Mouse (Mus musculus) telencephalon, adult 2 months (tissue): ENCODE data around the gene Cep170.

Experiments used
- DNase-seq: peaks from one replicate; pipeline ENCODE4 v3.0.0-alpha.2; 2011; ENCODE audit warnings: low read depth, low spot score

Gene Cep170

GRCm38 (mm10) chr1:176753861-176754718 is 59.8 kb downstream of the Cep170 start:
- no peak for DNase-seq

DNA sequence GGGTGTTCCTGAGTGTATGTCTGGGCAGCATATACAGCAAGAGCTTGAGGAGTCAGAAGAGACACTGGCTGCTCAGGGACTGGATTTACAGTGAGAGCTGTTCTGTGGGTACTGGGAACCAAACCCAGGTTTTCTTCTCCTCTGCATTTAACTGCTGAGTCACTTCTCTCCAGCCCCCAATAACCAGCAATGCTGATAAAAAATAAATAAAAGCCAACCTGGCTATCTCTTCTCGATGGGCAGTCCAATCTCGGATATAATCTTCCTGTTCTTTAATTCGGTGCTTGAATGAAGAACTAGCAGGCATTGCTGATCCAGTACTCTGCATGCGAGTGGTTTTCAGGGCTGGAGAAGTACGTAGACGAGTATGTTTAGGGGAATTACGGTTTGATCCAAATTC is 64.2 kb downstream of the Cep170 start:
- DNase-seq = no peak

DNA sequence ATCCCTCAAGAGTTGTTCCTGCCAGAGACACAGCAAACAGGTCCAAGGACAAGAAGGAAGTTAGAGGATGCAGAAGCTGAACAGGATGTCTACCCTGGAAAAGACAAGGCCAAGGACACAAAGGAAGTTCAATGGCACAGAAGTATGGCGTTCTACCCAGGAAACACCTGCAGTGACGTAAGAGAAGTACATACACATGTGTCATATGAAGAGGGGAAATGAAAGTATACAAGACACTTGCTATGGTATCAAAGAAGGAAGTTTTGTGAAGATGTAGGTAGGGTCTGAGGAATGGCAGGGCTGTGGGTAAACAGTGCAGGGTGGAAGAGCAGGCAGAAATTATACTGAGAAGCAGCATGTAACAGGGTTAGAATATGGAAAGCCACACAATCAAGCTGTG is 81.0 kb downstream of the Cep170 start:
- no peak for DNase-seq

GRCm38 (mm10) chr1:176730528-176730927 is 83.3 kb downstream of the Cep170 start:
- DNase-seq = no peak

- DNase-seq = no peak
Measured at GRCm38 (mm10) chr1:176727372-176727771, 86.5 kb downstream of the Cep170 start.

DNA sequence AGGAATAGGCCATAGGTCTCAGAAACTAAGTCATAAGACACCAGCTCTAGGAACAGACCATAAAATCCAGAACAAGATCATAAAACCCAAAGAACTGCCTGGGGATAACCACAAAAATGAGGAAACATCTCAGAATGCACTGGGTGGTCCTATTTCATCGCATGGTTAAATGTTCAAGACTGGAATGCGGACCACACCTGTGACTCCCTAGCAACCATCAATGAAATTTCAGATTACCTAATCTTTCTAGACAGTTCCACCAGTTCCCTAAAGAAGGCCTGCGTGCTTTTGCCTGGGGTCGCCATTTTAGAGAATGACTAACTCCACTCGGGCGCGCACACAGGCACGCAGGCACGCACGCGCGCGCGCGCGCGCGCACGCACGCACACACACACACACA is 89.1 kb downstream of the Cep170 start:
- DNase-seq = no peak

GRCm38 (mm10) chr1:176723858-176724713 is 89.8 kb downstream of the Cep170 start:
- DNase-seq = no peak

- peak; percentile 24 for DNase-seq
Measured at GRCm38 (mm10) chr1:176712436-176712835, 101.4 kb downstream of the Cep170 start.

- DNase-seq = no peak
Measured at GRCm38 (mm10) chr1:176700226-176700625, 113.6 kb downstream of the Cep170 start.

- no peak for DNase-seq
Measured at GRCm38 (mm10) chr1:176699793-176700192, 114.1 kb downstream of the Cep170 start.

GRCm38 (mm10) chr1:176698647-176699046 is 115.2 kb downstream of the Cep170 start:
- DNase-seq = peak; percentile 26

GRCm38 (mm10) chr1:176697091-176697490 is 116.8 kb downstream of the Cep170 start:
- no peak for DNase-seq

DNA sequence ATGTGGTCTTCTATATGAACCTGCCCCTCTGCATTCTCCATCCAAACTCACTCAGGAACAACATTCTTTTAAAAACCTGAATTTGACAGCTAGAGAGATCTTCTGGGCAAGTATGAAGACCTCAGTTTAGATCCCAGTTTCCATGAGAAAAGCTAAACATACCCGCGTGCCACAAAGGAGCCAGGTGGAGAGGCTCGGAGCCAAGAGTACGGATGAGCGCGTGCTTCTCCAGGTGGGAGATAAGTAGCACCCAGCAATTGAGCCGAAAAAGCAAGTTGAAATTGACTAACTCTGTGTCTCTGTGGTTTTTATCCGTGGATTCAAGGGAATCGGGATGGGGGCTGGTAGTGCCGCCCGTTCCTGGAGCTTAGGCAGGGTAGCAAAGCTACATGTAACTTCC is 122.8 kb downstream of the Cep170 start:
- no peak for DNase-seq

DNA sequence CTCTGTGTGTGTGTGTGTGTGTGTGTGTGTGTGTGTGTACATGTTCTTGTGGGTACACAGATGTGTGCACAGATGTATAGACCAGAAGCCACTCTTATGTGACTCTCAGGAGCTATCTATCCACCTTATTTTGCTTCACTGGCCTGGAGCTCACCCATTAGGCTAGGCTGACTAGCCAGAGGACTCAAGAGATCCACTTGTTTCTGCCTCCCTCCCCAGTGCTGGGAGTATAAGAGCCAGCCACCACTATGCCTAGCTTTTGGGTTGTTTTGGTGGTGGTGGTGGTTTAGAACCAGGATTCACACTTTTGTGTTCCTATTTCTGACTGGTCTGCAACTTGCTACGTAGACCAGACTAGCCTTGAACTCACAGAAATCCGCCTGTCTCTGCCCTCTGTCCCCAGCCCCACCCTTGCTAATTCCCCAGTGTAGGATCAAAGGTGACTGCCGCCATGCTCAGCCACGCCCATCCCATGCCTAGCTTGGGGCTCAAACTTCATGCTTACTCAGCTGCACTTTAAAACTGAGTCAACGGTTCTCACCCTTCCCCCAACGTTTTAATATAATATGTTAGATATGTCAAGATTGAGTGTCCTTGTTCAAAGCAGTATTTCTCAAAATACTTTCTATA is 125.5 kb downstream of the Cep170 start:
- no peak for DNase-seq
